Mouse (Mus musculus): Measurements from ENCODE around the gene S100a2.

The S100a2 gene

GRCm38 (mm10) chr3:90589947-90590346 is at the start of gene S100a2:
Gene S100a2, plus strand, starts transcription at chr3:90590247.
- DNase-seq (ENCODE audit: low read depth, low spot score): no peak

DNA sequence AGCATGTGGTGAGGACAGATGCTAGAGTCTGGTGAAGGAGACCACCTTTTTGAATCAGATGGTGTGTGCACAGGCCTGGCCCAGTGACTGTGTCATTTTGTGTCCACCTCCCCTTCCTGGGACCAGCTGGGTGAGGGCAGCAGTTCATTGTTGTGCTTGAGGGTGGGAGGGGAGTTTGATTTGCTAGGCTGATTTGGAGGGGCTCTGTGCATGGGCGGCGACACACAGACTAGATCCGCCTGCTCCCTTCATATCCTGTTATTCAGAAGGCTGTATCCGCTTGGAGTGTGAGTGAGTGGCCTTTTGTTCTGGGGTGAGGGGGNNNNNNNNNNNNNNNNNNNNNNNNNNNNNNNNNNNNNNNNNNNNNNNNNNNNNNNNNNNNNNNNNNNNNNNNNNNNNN is 49.1 kb upstream of the S100a2 start:
- no peak for DNase-seq (ENCODE audit: low read depth, low spot score)

- DNase-seq (ENCODE audit: low read depth, low spot score): no peak
These were observed 40.2 kb upstream of the S100a2 start for GRCm38 (mm10) chr3:90549676-90550420.

- no peak for DNase-seq (ENCODE audit: low read depth, low spot score)
These were observed 39.6 kb upstream of the S100a2 start for GRCm38 (mm10) chr3:90550421-90550790.

DNA sequence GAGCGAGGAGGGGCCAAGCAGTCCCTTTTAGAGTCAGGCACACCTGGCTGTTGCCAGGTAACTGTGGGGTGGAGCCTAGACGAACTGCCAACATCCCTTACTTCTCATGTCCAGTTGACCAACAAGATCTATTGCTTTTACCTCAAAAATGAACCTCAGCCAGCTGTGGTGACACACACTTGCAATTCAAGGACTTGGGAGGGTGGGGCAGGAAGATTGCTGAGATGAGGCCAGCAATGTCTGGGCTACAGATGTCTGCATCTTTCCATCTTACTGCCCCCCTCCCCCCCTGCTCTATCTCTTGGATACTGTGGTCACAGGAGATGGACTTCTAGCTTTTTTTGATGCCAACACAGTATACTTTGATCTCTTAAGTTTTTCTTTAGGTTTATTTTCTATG is 37.8 kb upstream of the S100a2 start:
- DNase-seq (ENCODE audit: low read depth, low spot score): no peak

DNA sequence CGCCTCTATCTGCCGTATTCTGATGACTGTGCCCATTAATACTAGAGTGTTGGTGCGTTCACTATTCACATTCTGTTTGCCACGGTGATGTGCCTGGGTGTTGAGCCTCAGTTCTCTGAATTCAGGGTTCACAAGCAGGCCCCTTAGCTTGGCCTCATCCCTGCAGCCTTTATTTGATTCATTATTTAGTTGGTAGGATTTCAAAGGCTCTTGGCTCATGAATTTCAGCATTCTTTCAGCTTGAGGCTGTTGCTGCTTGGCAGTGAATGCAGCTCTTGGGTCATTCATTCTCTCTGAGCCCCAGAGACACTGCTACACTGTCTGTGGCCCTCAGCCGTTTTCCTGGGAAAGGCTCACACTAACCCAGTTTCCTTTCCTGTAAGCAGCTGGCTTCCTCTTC is 34.1 kb upstream of the S100a2 start:
- no peak for DNase-seq (ENCODE audit: low read depth, low spot score)

DNA sequence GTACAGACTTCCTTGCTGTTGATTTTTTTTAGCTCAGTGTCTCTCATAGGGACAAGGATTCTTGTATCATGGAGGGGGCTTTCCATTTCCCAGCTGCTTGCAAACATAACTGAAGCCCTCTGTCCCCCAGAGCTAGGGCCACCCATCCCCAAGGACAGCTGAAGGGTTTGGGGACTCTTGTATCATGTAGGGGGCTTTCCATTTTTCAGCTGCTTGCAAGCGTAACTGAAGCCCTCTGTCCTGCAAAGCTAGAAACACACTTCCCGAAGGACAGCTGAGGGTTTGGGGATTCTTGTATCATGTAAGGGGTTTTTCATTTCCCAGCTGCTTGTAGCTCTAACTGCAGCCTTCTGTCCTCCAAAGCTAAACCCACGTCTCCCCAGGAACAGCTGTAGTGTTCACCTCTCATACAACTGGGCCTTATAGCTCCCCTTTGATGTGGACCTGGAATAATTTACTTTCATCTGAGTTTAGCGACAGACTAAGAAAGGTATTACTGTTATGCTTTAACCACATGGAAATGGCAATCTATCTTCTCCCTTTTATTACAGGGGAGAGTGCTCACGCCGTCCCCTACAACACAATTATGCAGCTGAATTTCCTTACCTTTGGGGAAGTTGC is 29.9 kb upstream of the S100a2 start, which contains the start of gene S100a3:
S100a3 (plus strand) TSS at position 571 of the 621 bp plus-strand sequence.
- no peak for DNase-seq (ENCODE audit: low read depth, low spot score)

DNA sequence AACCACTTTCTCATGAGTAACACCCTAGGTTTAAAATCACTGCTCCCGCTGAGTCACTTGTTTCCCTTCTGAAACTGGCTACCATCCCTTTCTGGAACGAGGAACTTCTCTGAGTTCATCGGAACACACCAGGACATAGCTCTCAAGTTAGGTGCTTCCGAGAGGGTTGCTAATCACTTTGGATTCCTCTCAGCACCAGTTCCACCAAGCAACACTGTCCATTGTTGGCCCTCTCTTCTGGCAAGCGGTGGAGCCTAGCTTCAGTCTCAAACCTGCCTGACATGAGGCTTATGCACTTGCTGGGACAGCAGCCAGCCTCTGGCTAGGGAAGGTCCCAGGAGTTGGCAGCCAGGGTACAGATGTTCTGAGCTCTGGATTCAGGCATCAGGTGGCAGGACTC is 15.4 kb upstream of the S100a2 start:
- no peak for DNase-seq (ENCODE audit: low read depth, low spot score)

- DNase-seq (ENCODE audit: low read depth, low spot score): no peak
These were observed 14.7 kb upstream of the S100a2 start for GRCm38 (mm10) chr3:90575320-90575719.

GRCm38 (mm10) chr3:90576351-90577001 is 13.6 kb upstream of the S100a2 start:
- DNase-seq (ENCODE audit: low read depth, low spot score): no peak

GRCm38 (mm10) chr3:90579433-90579832 is 10.6 kb upstream of the S100a2 start:
- DNase-seq (ENCODE audit: low read depth, low spot score): no peak

DNA sequence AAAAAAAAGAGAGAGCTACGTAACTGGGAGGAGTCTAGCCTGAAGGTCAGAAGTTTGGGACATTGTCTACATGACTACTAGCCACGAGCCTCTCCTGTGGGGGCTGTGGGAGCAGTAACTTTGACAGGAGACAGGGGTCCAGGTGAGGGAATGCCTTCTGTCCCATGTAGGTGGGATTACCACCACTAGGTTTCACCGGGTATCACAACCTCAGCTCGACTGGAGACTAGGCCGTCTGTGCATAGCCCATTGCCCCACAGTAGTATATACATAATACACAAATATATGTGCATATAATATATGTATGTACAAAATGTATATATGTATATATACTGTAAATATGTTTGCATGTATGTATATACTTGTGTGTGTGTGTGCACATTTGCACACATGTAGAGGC is 8.9 kb upstream of the S100a2 start:
- no peak for DNase-seq (ENCODE audit: low read depth, low spot score)

DNA sequence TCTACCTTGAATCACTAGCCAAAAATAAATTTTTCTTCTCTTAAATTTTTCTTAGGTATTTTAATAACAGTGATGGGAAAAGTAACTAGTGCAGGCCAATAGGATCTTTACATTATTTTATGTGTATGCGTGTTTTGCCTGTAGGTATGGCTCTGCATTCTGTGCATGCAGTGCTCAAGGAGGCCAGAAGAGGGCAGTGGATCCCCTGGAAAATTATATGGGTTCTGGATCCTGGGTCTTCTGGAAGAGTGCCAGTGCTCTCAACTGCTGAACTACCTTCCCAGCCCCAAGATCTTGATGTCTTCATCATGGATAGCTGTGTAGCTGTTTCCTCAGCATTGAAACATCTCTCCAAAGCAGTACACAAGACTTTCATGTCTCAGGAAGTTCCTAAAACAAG is 7.9 kb upstream of the S100a2 start:
- no peak for DNase-seq (ENCODE audit: low read depth, low spot score)

DNA sequence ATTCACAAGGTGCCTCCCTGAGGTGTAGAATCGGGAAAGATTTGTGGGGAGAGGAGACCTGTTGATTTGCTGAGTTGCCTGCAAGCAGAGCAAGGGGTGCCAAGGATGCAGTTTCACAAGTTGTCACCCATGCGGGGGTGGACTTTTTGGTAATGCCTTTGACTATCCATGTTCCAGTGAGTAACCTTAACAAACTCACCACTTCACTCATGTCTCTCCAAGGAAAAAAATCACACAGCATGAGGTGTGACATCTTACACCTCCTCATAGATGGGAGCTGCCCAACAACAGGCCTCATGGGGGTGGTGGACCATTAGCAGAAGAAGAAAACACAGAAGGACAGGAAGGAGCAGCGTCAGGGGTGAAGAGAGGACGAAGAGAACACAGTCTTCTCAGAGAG is 7.5 kb upstream of the S100a2 start:
- no peak for DNase-seq (ENCODE audit: low read depth, low spot score)

GRCm38 (mm10) chr3:90583893-90584292 is 6.2 kb upstream of the S100a2 start:
- no peak for DNase-seq (ENCODE audit: low read depth, low spot score)

GRCm38 (mm10) chr3:90585595-90585994 is 4.5 kb upstream of the S100a2 start:
- peak; percentile 60 for DNase-seq (ENCODE audit: low read depth, low spot score)

- DNase-seq (ENCODE audit: low read depth, low spot score): no peak
These were observed 3.9 kb upstream of the S100a2 start for GRCm38 (mm10) chr3:90586016-90586643.

DNA sequence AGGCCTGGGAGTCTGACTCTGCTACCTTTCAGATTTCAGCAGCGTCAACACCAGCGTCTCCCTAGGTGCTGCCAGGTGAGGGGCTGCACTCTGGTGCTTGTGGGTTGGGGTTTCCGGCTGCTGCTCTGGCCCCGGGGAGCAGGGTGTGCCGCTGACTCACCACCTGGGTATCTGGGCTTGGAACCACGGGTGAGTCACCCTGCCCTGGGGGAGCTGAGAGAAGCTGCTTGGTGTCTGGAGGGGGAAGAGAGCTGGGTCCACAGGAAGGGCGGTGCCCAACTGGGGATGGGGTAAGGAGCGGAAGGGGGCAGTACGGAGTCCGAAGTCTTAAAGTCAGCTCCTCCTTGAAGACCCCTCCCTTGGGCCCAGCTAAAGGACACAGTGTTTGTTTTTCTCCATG is 3.1 kb upstream of the S100a2 start:
- DNase-seq (ENCODE audit: low read depth, low spot score): no peak

DNA sequence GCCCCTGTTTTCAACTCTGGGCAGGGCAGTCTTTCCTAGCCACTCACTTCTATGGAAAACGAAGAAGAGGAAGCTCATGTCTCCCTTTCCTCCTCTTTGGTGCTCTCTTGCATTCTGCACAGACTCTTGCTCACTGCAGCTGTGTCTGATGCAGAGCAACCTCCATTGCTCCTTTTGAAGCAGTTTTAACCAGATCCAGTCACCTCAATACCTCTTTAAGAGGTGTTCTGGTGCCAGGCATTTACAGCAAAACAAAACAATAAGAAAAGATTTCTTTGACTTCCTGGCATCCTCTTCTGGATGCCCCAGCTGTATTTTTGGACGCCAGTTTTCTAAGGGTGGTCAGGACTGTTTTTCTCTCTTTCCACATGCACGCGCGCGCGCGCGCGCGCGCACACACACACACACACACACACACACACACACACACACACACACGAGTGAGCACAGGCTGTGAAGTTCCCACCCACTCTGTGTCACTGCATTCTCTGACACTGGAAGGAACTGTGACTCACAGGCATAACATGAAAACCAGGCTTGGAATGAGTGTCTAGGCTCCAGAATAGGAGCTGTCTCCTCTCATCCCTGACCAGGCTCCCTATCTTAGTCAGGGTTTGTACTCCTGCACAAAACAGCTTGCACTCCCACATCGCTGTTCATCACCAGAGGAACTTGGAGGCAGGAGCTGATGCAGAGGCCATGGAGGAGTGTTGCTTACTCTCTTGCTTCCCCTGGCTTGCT is 2.5 kb upstream of the S100a2 start:
- no peak for DNase-seq (ENCODE audit: low read depth, low spot score)

DNA sequence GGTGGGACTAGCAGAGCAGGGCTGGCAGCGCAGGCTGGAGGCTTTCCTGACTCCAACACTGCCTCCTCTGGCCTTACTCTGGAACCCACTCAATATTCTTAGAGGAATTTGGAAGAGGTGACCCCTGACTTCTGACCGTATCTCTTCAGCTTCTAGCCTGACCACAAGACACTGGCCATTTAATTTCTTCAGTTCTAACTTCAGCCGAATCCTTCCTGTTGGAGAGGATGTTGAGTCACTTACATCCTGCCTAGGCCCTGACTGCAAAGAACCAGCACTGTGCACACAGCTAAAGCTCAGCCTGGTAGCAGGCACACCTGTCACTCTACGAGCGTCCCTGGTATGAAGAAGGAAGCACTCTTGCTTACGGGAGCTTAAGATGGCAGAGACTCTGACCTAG is 657 bp upstream of the S100a2 start:
- DNase-seq (ENCODE audit: low read depth, low spot score): no peak

- no peak for DNase-seq (ENCODE audit: low read depth, low spot score)
These were observed 4.4 kb downstream of the S100a2 start for GRCm38 (mm10) chr3:90594466-90594865.

- DNase-seq (ENCODE audit: low read depth, low spot score): no peak
These were observed 5.5 kb downstream of the S100a2 start for GRCm38 (mm10) chr3:90595556-90595955.

Data from WW6 (cell line).